17 mouse cellular contexts compared by ENCODE assay signal in the genomic region with DNA sequence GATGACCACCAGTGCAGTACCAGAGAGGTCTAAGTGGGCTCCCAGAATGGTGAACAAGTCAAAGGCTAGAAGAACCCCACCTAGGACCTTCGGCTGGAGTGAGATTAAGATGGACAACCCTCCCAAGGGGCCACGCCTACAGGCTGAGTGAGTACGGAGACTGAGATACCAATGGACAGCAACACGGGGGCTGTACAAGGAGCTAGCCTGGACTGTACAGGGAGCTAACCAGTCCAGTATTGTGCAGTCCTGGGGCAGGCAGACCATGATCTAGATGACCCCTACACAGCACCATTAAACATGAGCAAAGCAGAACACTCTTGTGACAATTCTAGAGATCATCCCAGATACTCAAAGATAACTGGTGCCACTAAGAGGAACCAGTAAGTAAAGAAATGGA.
"Had no signal": no experiment of that assay in that cellular context is flagged by ENCODE, and none has a peak within 500 bp of the region (broad histone marks: within the 10 kb centered on the region; RNA-seq: fewer than 3 reads in every experiment).

No protein-coding gene starts in this region.

- H3K36me3 ChIP-seq: liver, embryonic 13.5 days; neural tube, embryonic 12.5 days; neural tube, embryonic 15.5 days had no signal

- H3K4me3 ChIP-seq: left cerebral cortex, adult 2 months; liver, embryonic 13.5 days; neural tube, embryonic 12.5 days; neural tube, embryonic 15.5 days had no signal

- DNase-seq: kidney, adult 18-20 months; kidney, postnatal 10 days; kidney, postnatal 36 days; layer of hippocampus, postnatal 36 days; liver, embryonic 13.5 days; lung, adult 2 months; lung, postnatal 14 days; lung, postnatal 4 days; right cerebral cortex, adult 18-20 months; right cerebral cortex, postnatal 14 days; right cerebral cortex, postnatal 4 days; thymus, adult 18-20 months; thymus, postnatal 36 days had no signal

- H3K27ac ChIP-seq: left cerebral cortex, adult 2 months; liver, embryonic 13.5 days; neural tube, embryonic 12.5 days; neural tube, embryonic 15.5 days had no signal

- H3K9ac ChIP-seq: liver, embryonic 13.5 days; neural tube, embryonic 12.5 days; neural tube, embryonic 15.5 days had no signal

- H3K27me3 ChIP-seq: liver, embryonic 13.5 days; neural tube, embryonic 12.5 days had no signal

- H3K4me1 ChIP-seq: liver, embryonic 13.5 days; neural tube, embryonic 12.5 days; neural tube, embryonic 15.5 days had no signal

- H3K9me3 ChIP-seq: liver, embryonic 13.5 days; neural tube, embryonic 12.5 days; neural tube, embryonic 15.5 days had no signal

- H3K4me2 ChIP-seq: liver, embryonic 13.5 days; midbrain, embryonic 11.5 days; neural tube, embryonic 12.5 days; neural tube, embryonic 15.5 days had no signal
